Mouse (Mus musculus) cerebellum, adult 2 months (tissue): Measurements from ENCODE around the gene Wfdc1.

Experiments used
- CTCF ChIP-seq: fragments of 200-500 bp; IDR thresholded peaks from 2 replicates; pipeline ENCODE4 v1.5.1; 2011; ENCODE audit warnings: low read depth, mild to moderate bottlenecking, control low read depth, low read length, moderate library complexity, borderline replicate concordance; ENCODE audit not compliant: insufficient read depth
- POLR2A ChIP-seq: fragments of 200-500 bp; IDR thresholded peaks from 2 replicates; pipeline ENCODE4 v1.6.1; 2011; ENCODE audit warnings: low read length, control low read depth, borderline replicate concordance; ENCODE audit not compliant: insufficient read depth

DNA sequence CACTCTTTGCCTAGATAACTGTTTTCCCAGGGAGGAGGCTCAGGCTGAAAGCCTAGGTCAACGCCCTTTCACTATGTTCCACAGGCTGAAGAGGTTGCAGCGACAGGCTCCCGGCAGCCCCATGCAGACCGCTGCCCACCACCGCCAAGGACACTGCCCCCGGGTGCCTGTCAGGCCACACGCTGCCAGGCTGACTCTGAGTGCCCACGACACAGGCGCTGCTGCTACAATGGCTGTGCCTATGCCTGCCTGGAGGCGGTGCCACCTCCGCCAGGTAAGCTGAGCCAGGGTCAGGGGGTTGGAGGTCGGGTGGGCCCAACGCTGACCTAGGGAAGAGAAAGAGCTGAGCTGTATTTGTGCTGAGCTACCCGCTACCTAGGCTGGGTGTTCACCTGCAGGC is 13.0 kb downstream of the Wfdc1 start:
- TF ChIP-seq CTCF (no peak), POLR2A (no peak)
